Mouse (Mus musculus): ENCODE results near the gene Smyd3.

DNA sequence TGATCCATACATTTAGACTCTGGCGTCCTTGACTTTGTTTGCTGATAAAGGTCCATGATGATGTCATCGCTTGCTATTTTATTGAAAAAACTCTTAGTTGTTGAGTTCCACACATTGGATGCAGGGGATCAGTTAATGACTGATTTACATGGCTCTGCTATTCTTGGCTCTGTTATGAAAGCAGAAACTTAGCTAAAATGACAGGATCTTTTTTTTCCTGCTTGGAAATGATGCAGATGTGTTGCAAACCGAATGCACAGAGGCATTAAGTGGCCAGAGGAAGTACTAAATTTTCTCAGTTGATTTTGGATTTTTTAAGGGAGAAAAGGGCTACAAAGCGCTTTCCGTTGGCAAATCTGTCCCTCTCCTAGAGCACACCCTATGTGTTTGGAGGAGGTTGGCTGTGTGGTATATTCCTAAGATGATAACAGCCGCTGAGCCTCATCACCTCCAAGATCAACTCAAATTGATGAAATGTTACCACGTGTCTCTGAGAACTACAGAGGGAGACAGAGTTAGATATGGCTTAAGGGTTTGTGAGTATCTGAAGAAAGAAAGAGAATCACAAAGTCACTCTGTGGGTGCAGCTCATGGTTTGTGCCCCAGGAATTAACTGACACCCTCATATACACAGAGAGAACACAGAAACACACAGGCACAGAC is 402.9 kb downstream of the Smyd3 start:
- no peak for TF ChIP-seq CTCF (IDR thresholded peaks at IDR 0.05; ENCODE audit: control insufficient read depth, insufficient read depth, insufficient replicate concordance, low read depth, low read length)
- no peak for TF ChIP-seq POLR2A (IDR thresholded peaks at IDR 0.05; ENCODE audit: control insufficient read depth, low read depth, low read length)

All from testis, adult 2 months (tissue).